Mouse (Mus musculus) midbrain, postnatal 0 days (tissue): Measurements from ENCODE around the gene Cldn8. TPM values are rescaled to one million over a fixed set of nuclear protein-coding genes. Genes with fewer than 3 reads are reported as not detected.

Source experiments
- ATAC-seq: fragments of 200-750 bp; cut with Nextera tagmentation; 2 replicates; pipeline ENCODE4 v1.8.0; 2017; ENCODE audit warnings: moderate number of reproducible peaks, mild to moderate bottlenecking, moderate TSS enrichment, moderate library complexity; ENCODE audit not compliant: low FRiP score
- DNase-seq: peaks from one replicate; pipeline ENCODE4 v3.0.0-alpha.2; 2015; ENCODE audit warnings: low spot score
- H3K27ac ChIP-seq: fragments of 300-500 bp; sonication (generic); 2 replicates; pipeline ENCODE4 v1.5.1; 2014; ENCODE audit warnings: low read depth, mild to moderate bottlenecking, low read length, mixed read lengths
- H3K27me3 ChIP-seq: fragments of 300-500 bp; sonication (generic); 2 replicates; pipeline ENCODE4 v1.6.1; 2014; ENCODE audit warnings: low read length, control low read depth, mixed read lengths; ENCODE audit not compliant: insufficient read depth
- H3K36me3 ChIP-seq: fragments of 300-500 bp; sonication (generic); 2 replicates; pipeline ENCODE4 v1.6.1; 2014; ENCODE audit warnings: low read length, control low read depth, mixed read lengths; ENCODE audit not compliant: insufficient read depth
- H3K4me1 ChIP-seq: fragments of 300-500 bp; sonication (generic); 2 replicates; pipeline ENCODE4 v1.6.1; 2014; ENCODE audit warnings: mild to moderate bottlenecking, control low read depth, antibody characterized with exemption, low read length, mixed read lengths; ENCODE audit not compliant: insufficient read depth
- H3K4me2 ChIP-seq: fragments of 300-500 bp; sonication (generic); 2 replicates; pipeline ENCODE4 v1.6.1; 2014; ENCODE audit warnings: low read depth, mild to moderate bottlenecking, low read length, mixed read lengths; ENCODE audit not compliant: poor library complexity, severe bottlenecking
- H3K4me3 ChIP-seq: fragments of 300-500 bp; sonication (generic); 2 replicates; pipeline ENCODE4 v1.5.1; 2014; ENCODE audit warnings: low read depth, mild to moderate bottlenecking, low read length, moderate library complexity
- H3K9ac ChIP-seq: fragments of 300-500 bp; sonication (generic); replicated peaks from 2 replicates; pipeline ENCODE4 v1.6.1; 2014; ENCODE audit warnings: mild to moderate bottlenecking, low read length, moderate library complexity, mixed read lengths; ENCODE audit not compliant: poor library complexity, severe bottlenecking
- H3K9me3 ChIP-seq: fragments of 300-500 bp; sonication (generic); 2 replicates; pipeline ENCODE4 v1.6.1; 2016; ENCODE audit warnings: low read length, control low read depth
- CTCF ChIP-seq: IDR thresholded peaks from 2 replicates; pipeline ENCODE4 v1.5.1; 2016; ENCODE audit warnings: antibody characterized with exemption, mild to moderate bottlenecking
- WGBS: fragments of 180-500 bp; shearing (Covaris S2); extraction: QIAGEN DNeasy Blood & Tissue Kit; methylation state at CpG from one replicate; pipeline ENCODE4 v1.1.7; 2014; 5-methylcytosine and 5-hydroxymethylcytosine counted together
- polyA plus RNA-seq: library from polyadenylated mRNA; unstranded; fragments of >200 nt; fragmentation: Nextera tagmentation; extraction: Ambion mirVana; gene quantifications from 2 replicates; pipeline ENCODE4 v1.2.1, GENCODE M21; 2015
- total RNA-seq: library from RNA; depleted of rRNA; stranded (reverse); fragments of >200 nt; gene quantifications from 2 replicates; pipeline ENCODE4 v1.2.3, GENCODE M21; 2014

The Cldn8 gene
- total and polyA plus RNA-seq, 2 experiments from 2014 or later = not detected

DNA sequence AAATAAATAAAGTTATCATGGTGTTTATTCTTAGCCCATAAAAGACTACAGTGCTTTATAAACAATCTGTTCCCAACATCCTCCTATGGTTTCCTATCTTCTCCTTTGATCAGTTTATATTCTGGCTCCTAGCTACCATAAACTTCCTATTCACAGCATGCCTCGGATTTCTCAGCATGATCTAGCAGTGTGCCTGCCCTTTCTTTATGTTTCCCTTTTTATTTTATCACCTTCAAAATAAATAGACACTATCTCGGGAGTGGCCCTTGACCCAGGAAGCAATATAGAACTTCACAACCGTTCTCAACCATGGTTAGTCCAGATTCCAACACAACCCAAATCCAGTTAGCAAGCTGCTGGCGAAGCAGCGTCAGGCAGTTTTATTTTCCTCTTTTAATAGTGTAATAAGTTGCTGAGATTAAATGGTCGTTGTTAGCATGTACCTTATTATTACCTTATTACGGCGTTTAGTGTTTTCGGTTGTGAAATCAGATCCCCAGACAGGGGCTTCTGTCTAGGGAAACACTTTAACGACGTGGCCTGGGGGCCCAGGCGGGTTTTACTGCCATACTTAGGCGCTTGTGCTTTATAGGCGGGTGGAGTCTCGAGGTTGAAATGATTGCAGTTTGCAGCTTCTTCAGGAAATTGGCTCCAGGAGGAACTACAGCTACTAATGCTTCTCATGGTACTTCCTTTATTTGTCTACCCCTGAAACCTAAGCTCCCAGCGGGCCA is 36.7 kb upstream of the Cldn8 start:
- Histone ChIP-seq H3K4me3 (no peak overlapping the region), H3K36me3 (no peaks in the 10 kb centered on the region), H3K4me1 (no peaks in the 10 kb centered on the region), H3K9ac (no peak overlapping the region), H3K27me3 (no peaks in the 10 kb centered on the region), H3K4me2 (no peak overlapping the region), H3K27ac (no peak overlapping the region), H3K9me3 (no peaks in the 10 kb centered on the region)
- TF ChIP-seq CTCF = no peak
- ATAC-seq (no peak), DNase-seq (no peak)
- 69% methylated on average over 16 of the region's 16 CpGs for WGBS

DNA sequence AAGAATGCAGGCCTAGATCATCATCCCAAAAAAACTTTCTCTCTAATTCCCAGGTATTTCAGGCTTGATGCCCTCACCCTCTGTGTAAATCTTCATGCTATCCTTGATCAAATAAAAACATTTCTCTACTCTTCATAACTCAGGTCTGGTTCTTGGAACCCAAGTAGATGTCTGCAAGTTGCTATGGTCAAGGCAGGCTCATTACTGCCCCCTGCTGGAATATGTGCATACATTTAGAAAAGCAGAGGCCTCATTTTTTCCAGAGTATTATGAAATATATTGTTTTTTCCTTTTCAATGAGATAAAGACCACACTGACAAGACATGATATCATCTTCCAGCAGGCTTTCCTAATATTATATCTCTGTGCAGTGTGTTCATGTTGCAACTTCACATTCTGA is 29.8 kb upstream of the Cldn8 start:
- Histone ChIP-seq H3K36me3 (no peaks in the 10 kb centered on the region), H3K9ac (no peak overlapping the region), H3K27me3 (no peaks in the 10 kb centered on the region), H3K4me3 (no peak overlapping the region), H3K27ac (no peak overlapping the region), H3K4me2 (no peak overlapping the region), H3K4me1 (no peaks in the 10 kb centered on the region), H3K9me3 (no peaks in the 10 kb centered on the region)
- peak; percentile 53 for TF ChIP-seq CTCF
- no peak for DNase-seq
- no peak for ATAC-seq

DNA sequence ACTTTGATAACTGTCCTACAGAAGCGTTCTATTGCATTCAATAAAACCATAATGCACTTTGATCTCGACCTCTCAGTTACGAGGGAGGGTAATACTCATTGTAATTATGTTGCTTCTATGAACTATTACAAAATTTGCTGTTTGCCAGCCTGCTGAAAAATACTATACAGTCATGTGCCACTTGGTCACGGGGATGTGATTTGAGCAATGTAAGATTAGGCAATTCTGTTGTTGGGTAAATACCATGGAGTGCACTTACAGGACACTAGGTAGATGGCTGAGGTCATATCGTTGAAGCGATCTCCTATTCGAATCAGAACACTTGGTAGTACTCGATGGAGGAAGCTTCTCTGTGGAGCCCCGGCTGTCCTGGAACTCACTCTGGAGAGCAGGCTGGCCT is 20.4 kb upstream of the Cldn8 start:
- no peak for ATAC-seq

GRCm38 (mm10) chr16:88575885-88576679 is 13.1 kb upstream of the Cldn8 start:
- Histone ChIP-seq H3K9ac (no peak overlapping the region), H3K4me3 (no peak overlapping the region), H3K9me3 (no peaks in the 10 kb centered on the region), H3K36me3 (no peaks in the 10 kb centered on the region), H3K4me1 (no peaks in the 10 kb centered on the region), H3K4me2 (no peak overlapping the region), H3K27ac (no peak overlapping the region), H3K27me3 (no peaks in the 10 kb centered on the region)
- DNase-seq (no peak), ATAC-seq (no peak)
- 81% methylated on average over 4 of the region's 4 CpGs for WGBS
- TF ChIP-seq CTCF = no peak

More for the DNA sequence above, 20.4 kb upstream of the Cldn8 start:
- TF ChIP-seq CTCF = no peak
- H3K4me1 ChIP-seq = no peaks in the 10 kb centered on the region
- H3K9ac ChIP-seq = no peak overlapping the region
- H3K27ac ChIP-seq = no peak overlapping the region
- no peak overlapping the region for H3K4me2 ChIP-seq
- no peak for DNase-seq
- H3K36me3 ChIP-seq = no peaks in the 10 kb centered on the region
- WGBS = 90% methylated on average over 9 of the region's 9 CpGs
- H3K27me3 ChIP-seq = no peaks in the 10 kb centered on the region
- no peaks in the 10 kb centered on the region for H3K9me3 ChIP-seq
- H3K4me3 ChIP-seq = no peak overlapping the region

- Histone ChIP-seq H3K4me1 (no peaks in the 10 kb centered on the region), H3K4me3 (no peak overlapping the region), H3K27ac (no peak overlapping the region), H3K9me3 (no peaks in the 10 kb centered on the region), H3K4me2 (no peak overlapping the region), H3K36me3 (no peaks in the 10 kb centered on the region), H3K9ac (no peak overlapping the region), H3K27me3 (no peaks in the 10 kb centered on the region)
- no peak for ATAC-seq
- WGBS = 88% methylated on average over 5 of the region's 5 CpGs
- TF ChIP-seq CTCF = no peak
- DNase-seq = no peak
Measured at GRCm38 (mm10) chr16:88572904-88573404, 10.0 kb upstream of the Cldn8 start.

DNA sequence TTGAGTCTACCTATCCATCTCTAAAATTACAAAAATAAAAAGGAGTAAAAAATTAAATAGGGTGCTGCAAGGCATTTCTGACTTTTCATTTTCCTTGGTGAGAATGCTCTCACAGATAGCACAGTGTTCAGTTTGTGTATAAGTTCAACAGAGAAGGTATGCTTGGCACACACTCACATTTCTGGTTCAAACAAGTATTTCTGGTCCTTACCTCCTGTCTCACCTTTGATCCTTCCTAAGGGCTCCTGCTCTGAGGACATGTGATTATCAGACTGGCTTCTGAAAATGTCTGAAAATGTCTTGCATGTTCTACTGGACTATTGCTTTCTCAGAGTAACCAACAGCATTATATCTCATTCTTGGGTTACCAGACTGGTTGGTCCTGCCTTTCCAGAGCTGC is 7.2 kb upstream of the Cldn8 start:
- H3K27ac ChIP-seq = no peak overlapping the region
- H3K27me3 ChIP-seq = no peaks in the 10 kb centered on the region
- no peak overlapping the region for H3K4me3 ChIP-seq
- H3K4me1 ChIP-seq = no peaks in the 10 kb centered on the region
- no peaks in the 10 kb centered on the region for H3K36me3 ChIP-seq
- H3K9ac ChIP-seq = no peak overlapping the region
- H3K9me3 ChIP-seq = no peaks in the 10 kb centered on the region
- DNase-seq = no peak
- no peak overlapping the region for H3K4me2 ChIP-seq
- no peak for TF ChIP-seq CTCF
- ATAC-seq = no peak
